Mouse (Mus musculus): Measurements from ENCODE around the gene Spata1. TPM values are rescaled to one million over a fixed set of nuclear protein-coding genes. Genes with fewer than 3 reads are reported as not detected.
"Not testable (repeated sequence)": the region's sequence is repeated elsewhere in the genome, so short reads cannot be mapped to it uniquely, and the experiment has no call there.

Gene Spata1
- polyA plus RNA-seq, 1 experiment from 2014 or later: 4.1 TPM

DNA sequence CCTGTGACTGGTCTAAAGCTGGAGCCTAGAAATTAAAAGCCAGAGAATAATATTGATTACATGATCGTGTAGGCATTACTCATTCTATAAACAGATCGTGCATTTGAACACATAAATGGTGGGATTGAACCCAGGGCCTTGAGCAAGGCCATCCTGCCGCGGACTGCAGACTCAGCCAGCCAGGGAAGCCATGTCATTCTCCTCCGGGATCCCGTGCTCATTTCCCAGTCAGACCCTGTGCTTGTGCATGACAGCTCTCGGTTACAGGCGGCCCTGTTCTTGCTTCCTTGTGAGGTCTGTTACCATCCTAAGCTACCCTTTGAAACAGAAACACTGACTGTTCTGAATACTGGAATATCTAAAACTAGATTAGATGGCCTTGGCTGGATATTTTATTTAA lies 64.9 kb downstream of the Spata1 start:
- H3K9ac ChIP-seq (ENCODE audit: low read length): no peak overlapping the region
- no peaks in the 10 kb centered on the region for H3K27me3 ChIP-seq (ENCODE audit: control insufficient read depth, insufficient read depth, low read length)
- peaks cover 18% of the 10 kb centered on the region for H3K36me3 ChIP-seq (ENCODE audit: control insufficient read depth, insufficient read depth, low read length)
- ATAC-seq (ENCODE audit: insufficient read depth, low FRiP score): no peak
- no peaks in the 10 kb centered on the region for H3K9me3 ChIP-seq (replicated peaks; ENCODE audit: control insufficient read depth, low read length)
- H3K4me3 ChIP-seq (replicated peaks; ENCODE audit: low read length): no peak overlapping the region
- H3K4me2 ChIP-seq (ENCODE audit: low read depth, low read length): no peak overlapping the region
- no peak overlapping the region for H3K27ac ChIP-seq (ENCODE audit: low read length)
- no peaks in the 10 kb centered on the region for H3K4me1 ChIP-seq (ENCODE audit: control insufficient read depth, insufficient read depth, low read length)
- WGBS: 84% methylated on average over 8 of the region's 8 CpGs

DNA sequence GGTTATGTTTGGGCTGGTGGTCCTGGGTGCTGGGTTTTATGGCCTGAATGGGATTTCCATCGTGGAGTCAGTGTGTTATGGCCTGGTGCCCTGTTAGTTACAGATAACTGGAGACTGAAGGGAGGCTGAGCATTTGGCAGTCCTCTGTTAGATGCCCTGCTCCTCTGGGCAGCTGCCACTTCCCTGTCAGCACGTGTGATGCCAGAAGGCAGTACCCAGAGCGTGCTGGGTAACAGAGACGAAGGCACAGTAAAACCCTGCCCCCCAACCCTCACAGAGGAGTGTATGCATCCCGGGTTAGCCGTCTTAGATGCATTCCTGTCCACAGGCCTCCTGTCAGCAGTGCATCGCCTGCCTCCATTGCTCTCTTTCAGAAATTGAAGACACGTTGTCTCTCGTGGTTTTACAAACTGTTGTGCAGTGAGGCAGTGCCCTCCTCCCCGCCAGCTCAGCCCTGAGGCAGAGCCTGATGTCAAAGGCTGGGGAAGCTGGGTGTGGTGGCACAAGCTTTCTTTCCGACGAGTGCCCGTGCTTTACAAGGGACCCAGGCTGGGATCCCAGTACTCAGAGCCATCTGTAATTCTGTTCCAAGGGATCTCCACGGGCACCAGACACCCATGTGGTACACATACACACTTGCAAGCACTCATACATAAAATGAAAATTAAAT lies 65.7 kb downstream of the Spata1 start:
- ATAC-seq (ENCODE audit: insufficient read depth, low FRiP score): no peak
- WGBS: 88% methylated on average over 14 of the region's 14 CpGs
- Histone ChIP-seq H3K9ac (ENCODE audit: low read length) (no peak overlapping the region), H3K4me2 (ENCODE audit: low read depth, low read length) (no peak overlapping the region), H3K36me3 (ENCODE audit: control insufficient read depth, insufficient read depth, low read length) (peaks cover 18% of the 10 kb centered on the region), H3K27me3 (ENCODE audit: control insufficient read depth, insufficient read depth, low read length) (no peaks in the 10 kb centered on the region), H3K27ac (ENCODE audit: low read length) (no peak overlapping the region), H3K4me1 (ENCODE audit: control insufficient read depth, insufficient read depth, low read length) (no peaks in the 10 kb centered on the region), H3K9me3 (replicated peaks; ENCODE audit: control insufficient read depth, low read length) (no peaks in the 10 kb centered on the region), H3K4me3 (replicated peaks; ENCODE audit: low read length) (no peak overlapping the region)

DNA sequence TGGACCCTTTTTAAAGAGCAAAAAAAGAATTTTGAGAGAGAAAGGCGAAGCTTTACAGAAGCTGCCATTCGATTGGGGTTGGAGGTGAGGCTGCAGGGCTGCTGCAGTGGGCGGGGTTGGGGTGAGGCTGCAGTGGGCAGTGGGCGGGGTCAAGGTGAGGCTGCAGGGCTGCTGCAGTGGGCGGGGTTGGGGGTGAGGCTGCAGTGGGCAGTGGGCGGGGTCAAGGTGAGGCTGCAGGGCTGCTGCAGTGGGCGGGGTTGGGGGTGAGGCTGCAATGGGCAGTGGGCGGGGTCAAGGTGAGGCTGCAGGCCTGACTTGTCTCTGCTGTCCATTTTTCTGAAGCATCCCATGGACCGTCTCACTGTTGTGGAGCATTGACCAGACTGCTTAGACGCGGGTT lies 66.5 kb downstream of the Spata1 start:
- H3K4me1 ChIP-seq (ENCODE audit: control insufficient read depth, insufficient read depth, low read length); H3K27me3 ChIP-seq (ENCODE audit: control insufficient read depth, insufficient read depth, low read length); H3K4me2 ChIP-seq (ENCODE audit: low read depth, low read length); ATAC-seq (ENCODE audit: insufficient read depth, low FRiP score); H3K9ac ChIP-seq (ENCODE audit: low read length); H3K27ac ChIP-seq (ENCODE audit: low read length); H3K4me3 ChIP-seq (replicated peaks; ENCODE audit: low read length); H3K9me3 ChIP-seq (replicated peaks; ENCODE audit: control insufficient read depth, low read length): not testable (repeated sequence)
- H3K36me3 ChIP-seq (ENCODE audit: control insufficient read depth, insufficient read depth, low read length): peaks cover 21% of the 10 kb centered on the region
- 89% methylated on average over 11 of the region's 11 CpGs for WGBS

DNA sequence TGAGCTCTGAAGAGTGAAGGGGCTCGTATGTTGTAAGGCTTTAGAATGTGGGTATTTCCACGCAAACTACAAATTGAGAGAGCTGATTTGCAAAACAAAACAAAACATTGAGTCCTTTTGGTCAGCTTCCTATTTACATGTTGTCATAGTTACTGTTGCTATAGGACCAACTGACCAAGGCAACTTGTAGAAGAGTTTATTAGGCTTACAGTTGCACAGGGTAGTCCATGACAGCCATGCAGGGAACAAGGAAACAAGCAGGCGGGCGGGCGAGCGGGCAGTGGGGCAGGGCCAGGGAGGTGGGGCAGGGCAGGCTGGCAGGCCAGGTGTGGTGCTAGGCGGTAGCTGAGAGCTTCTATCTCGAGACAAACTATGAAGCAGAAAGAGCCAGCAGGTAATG lies 73.1 kb downstream of the Spata1 start:
- Histone ChIP-seq H3K9me3 (replicated peaks; ENCODE audit: control insufficient read depth, low read length) (no peaks in the 10 kb centered on the region), H3K4me3 (replicated peaks; ENCODE audit: low read length) (no peak overlapping the region), H3K9ac (ENCODE audit: low read length) (no peak overlapping the region), H3K36me3 (ENCODE audit: control insufficient read depth, insufficient read depth, low read length) (peaks cover 7% of the 10 kb centered on the region; the same call in 1 of the 2 replicates), H3K27me3 (ENCODE audit: control insufficient read depth, insufficient read depth, low read length) (no peaks in the 10 kb centered on the region), H3K27ac (ENCODE audit: low read length) (no peak overlapping the region), H3K4me1 (ENCODE audit: control insufficient read depth, insufficient read depth, low read length) (no peaks in the 10 kb centered on the region), H3K4me2 (ENCODE audit: low read depth, low read length) (no peak overlapping the region)
- no peak for ATAC-seq (ENCODE audit: insufficient read depth, low FRiP score)
- WGBS: 88% methylated on average over 8 of the region's 8 CpGs

DNA sequence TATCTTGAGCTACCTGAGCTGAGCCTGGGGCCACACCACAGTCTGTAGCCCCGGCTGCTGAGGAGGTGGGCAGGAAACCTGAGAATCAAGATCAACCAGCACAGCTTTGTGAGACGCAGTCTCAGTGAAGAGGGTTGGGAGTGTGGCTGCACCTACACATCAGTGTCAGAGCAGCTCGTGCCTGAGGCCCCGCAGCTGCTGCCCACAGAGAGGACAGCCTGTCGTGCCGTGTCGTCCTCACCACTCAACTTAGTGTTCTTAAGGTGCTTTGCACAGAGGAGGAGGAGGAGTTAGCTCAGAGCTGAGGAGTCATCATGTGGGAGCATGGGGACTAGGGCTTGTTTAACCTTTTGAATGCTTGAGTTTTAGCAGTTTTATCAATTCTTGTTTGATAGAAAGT lies 73.7 kb downstream of the Spata1 start:
- Histone ChIP-seq H3K4me3 (replicated peaks; ENCODE audit: low read length) (no peak overlapping the region), H3K4me2 (ENCODE audit: low read depth, low read length) (no peak overlapping the region), H3K36me3 (ENCODE audit: control insufficient read depth, insufficient read depth, low read length) (peaks cover 7% of the 10 kb centered on the region; the same call in 1 of the 2 replicates), H3K9me3 (replicated peaks; ENCODE audit: control insufficient read depth, low read length) (no peaks in the 10 kb centered on the region), H3K9ac (ENCODE audit: low read length) (no peak overlapping the region), H3K4me1 (ENCODE audit: control insufficient read depth, insufficient read depth, low read length) (no peaks in the 10 kb centered on the region), H3K27me3 (ENCODE audit: control insufficient read depth, insufficient read depth, low read length) (no peaks in the 10 kb centered on the region), H3K27ac (ENCODE audit: low read length) (no peak overlapping the region)
- ATAC-seq (ENCODE audit: insufficient read depth, low FRiP score): no peak
- WGBS: 77% methylated on average over 7 of the region's 7 CpGs

DNA sequence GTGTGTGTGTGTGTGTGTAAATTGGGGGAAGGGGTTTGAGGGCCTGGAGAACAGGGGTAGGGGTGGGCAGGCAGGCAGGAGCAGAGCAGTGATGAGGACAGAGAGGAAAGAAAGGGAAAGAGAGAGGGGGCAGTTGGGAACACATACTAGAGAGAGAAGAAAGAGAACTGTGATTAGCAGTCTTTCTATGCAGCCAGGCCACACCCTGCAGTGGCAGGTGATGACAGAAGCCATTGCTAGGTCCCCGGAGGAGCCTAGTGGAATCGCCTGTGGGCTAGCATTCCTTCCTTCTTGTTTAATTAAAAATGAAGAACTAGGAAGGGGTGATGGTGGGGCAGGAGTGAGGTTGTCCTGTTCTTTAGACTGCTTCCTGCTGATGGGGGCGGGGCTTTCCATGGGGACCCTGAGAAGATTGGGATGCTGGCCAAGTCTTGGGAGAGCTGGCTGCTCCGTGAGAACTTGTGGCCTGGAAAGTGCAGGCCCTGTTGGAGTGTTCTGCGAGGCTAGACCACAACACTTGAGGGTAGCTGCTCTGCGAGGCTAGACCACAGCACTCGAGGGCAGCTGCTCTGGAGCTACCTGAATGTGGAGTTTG lies 75.2 kb downstream of the Spata1 start:
- Histone ChIP-seq H3K36me3 (ENCODE audit: control insufficient read depth, insufficient read depth, low read length) (peaks cover 7% of the 10 kb centered on the region; the same call in 1 of the 2 replicates), H3K9me3 (replicated peaks; ENCODE audit: control insufficient read depth, low read length) (no peaks in the 10 kb centered on the region), H3K4me1 (ENCODE audit: control insufficient read depth, insufficient read depth, low read length) (no peaks in the 10 kb centered on the region), H3K9ac (ENCODE audit: low read length) (no peak overlapping the region), H3K27me3 (ENCODE audit: control insufficient read depth, insufficient read depth, low read length) (no peaks in the 10 kb centered on the region), H3K4me3 (replicated peaks; ENCODE audit: low read length) (no peak overlapping the region), H3K27ac (ENCODE audit: low read length) (no peak overlapping the region), H3K4me2 (ENCODE audit: low read depth, low read length) (no peak overlapping the region)
- ATAC-seq (ENCODE audit: insufficient read depth, low FRiP score): 0 out of 2 replicates have a peak, but pooled peaks have one; percentile 17
- WGBS: 68% methylated on average over 7 of the region's 7 CpGs

DNA sequence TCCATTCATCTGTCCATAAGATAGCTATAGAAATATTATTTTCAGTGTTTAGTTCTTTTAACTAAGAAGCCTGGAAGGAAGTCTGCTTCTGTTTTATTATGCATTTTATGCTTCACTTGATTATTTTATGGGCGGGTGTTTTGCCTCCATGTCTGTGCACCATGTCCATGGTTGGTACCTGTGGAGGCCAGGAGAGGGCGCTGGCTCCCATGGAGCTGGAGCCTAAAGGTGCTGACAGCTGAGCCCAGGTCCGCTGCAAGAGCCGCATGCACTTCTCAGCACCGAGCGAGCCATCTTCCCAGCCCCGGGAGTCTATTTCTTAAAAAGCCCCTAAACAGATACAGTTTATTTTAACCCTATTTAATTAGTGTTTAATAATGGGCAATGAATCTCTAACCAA lies 75.8 kb downstream of the Spata1 start:
- no peak for ATAC-seq (ENCODE audit: insufficient read depth, low FRiP score)
- WGBS: 82% methylated on average over 7 of the region's 7 CpGs
- no peaks in the 10 kb centered on the region for H3K27me3 ChIP-seq (ENCODE audit: control insufficient read depth, insufficient read depth, low read length)
- H3K9ac ChIP-seq (ENCODE audit: low read length): no peak overlapping the region
- H3K4me1 ChIP-seq (ENCODE audit: control insufficient read depth, insufficient read depth, low read length): no peaks in the 10 kb centered on the region
- peaks cover 7% of the 10 kb centered on the region; the same call in 1 of the 2 replicates for H3K36me3 ChIP-seq (ENCODE audit: control insufficient read depth, insufficient read depth, low read length)
- no peak overlapping the region for H3K4me3 ChIP-seq (replicated peaks; ENCODE audit: low read length)
- no peak overlapping the region for H3K4me2 ChIP-seq (ENCODE audit: low read depth, low read length)
- no peak overlapping the region for H3K27ac ChIP-seq (ENCODE audit: low read length)
- no peaks in the 10 kb centered on the region for H3K9me3 ChIP-seq (replicated peaks; ENCODE audit: control insufficient read depth, low read length)

DNA sequence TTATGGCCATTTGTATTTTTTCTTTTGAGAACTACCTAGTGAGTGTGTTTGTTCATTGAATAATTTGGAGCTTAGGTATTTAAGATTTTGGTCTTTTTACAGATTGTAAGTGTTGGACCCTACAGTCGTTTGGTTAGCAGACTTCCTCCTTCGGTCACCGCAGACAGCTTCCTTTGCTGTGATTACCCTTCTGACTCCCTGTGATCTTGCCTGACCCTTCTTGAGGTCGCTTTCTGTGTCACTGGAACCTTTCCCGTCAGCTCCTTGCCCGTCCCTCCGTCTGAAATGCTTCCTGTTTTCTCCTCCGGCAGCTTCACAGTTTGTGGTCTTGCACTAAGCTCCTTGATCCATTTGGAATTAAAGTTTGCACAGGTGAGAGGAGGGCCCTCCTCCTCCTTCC lies 77.8 kb downstream of the Spata1 start:
- Histone ChIP-seq H3K4me3 (replicated peaks; ENCODE audit: low read length) (no peak overlapping the region), H3K9me3 (replicated peaks; ENCODE audit: control insufficient read depth, low read length) (no peaks in the 10 kb centered on the region), H3K4me1 (ENCODE audit: control insufficient read depth, insufficient read depth, low read length) (no peaks in the 10 kb centered on the region), H3K9ac (ENCODE audit: low read length) (no peak overlapping the region), H3K4me2 (ENCODE audit: low read depth, low read length) (no peak overlapping the region), H3K27ac (ENCODE audit: low read length) (no peak overlapping the region), H3K36me3 (ENCODE audit: control insufficient read depth, insufficient read depth, low read length) (0 out of 2 replicates have a peak, but pooled peaks cover 4% of the 10 kb centered on the region), H3K27me3 (ENCODE audit: control insufficient read depth, insufficient read depth, low read length) (no peaks in the 10 kb centered on the region)
- 36% methylated on average over 8 of the region's 8 CpGs for WGBS
- ATAC-seq (ENCODE audit: insufficient read depth, low FRiP score): no peak

DNA sequence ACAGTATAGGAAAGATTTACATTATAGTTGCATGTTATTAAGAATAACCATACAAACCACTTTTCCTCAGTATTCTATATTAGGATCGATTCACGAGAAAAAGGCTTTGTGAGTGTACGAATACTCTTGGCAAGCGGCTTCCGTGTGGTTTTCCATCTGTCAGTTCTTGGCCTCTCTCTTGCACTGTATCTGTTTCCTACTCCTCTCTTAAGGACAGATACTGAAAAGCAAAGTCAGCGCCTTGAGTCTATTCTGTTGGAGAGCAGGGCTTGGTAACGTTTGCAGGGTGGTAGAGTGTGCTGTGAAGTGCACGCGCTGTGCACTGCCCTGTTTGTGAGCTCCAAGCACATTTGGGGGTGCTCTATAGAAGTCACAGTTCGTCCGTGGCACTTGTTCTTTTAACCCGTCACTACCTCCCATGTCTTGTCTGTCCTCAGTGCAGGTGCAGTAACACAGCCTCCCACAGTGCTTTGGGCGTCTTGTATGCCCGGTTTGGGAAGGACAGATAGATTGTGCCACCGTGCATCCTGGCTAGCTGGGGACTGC lies 79.5 kb downstream of the Spata1 start:
- WGBS: 91% methylated on average over 15 of the region's 15 CpGs
- no peak overlapping the region for H3K9ac ChIP-seq (ENCODE audit: low read length)
- no peak overlapping the region for H3K4me2 ChIP-seq (ENCODE audit: low read depth, low read length)
- H3K4me3 ChIP-seq (replicated peaks; ENCODE audit: low read length): no peak overlapping the region
- no peaks in the 10 kb centered on the region for H3K36me3 ChIP-seq (ENCODE audit: control insufficient read depth, insufficient read depth, low read length)
- H3K4me1 ChIP-seq (ENCODE audit: control insufficient read depth, insufficient read depth, low read length): no peaks in the 10 kb centered on the region
- no peak for ATAC-seq (ENCODE audit: insufficient read depth, low FRiP score)
- H3K9me3 ChIP-seq (replicated peaks; ENCODE audit: control insufficient read depth, low read length): no peaks in the 10 kb centered on the region
- no peaks in the 10 kb centered on the region for H3K27me3 ChIP-seq (ENCODE audit: control insufficient read depth, insufficient read depth, low read length)
- no peak overlapping the region for H3K27ac ChIP-seq (ENCODE audit: low read length)

Data from stomach, embryonic 16.5 days (tissue).